Mouse (Mus musculus) lung, postnatal 25 days (tissue): ENCODE measurements around the gene Copa.

ENCODE experiments used
- DNase-seq: peaks from one replicate; pipeline ENCODE4 v3.0.0; 2022; ENCODE audit warnings: low spot score

The Copa gene

DNA sequence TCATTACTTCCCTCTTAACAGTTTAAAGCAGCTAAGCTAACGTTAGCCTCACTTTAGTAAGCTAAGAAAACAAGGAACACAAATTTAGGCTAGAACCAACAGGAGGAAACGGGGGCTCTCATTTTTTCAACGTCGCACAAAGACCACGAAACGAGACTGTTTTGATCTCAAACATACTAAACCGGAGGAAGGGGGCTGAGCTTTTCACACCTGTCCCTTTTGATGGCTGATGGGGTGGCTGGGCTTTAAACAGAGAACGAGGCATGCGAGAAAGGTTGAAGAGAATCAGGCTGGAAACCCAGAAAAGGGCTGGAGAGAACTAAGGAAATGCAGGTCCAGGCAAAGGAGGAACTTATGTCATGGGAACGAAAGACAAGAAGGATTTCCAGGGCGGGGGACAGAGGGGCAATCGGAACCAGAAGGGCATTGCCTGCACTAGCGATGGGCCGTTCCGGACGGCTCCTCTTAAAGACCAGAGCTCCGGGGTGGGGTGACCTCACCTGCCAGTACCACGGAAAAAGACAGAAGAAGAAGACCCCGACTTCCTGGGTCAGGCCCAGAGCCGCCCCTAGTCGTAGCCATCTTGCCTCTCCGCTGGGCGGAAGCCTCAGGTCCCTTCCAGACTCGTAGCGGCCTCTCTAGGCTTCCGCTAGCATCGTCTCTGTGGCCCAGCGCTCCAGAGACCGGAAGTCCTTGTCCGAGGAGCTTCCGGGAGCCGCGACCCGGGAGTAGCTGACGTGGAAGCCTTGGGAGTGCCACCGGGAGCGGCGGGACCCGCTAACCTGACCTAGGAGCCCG lies at the start of gene Copa, which contains the start of gene Ncstn:
Gene Copa, plus strand, starts transcription at position 429 of the 798 bp plus-strand sequence.
Gene Ncstn, minus strand, starts transcription at position 695 of the 798 bp plus-strand sequence.
- DNase-seq: peak; percentile 96

- no peak for DNase-seq
Measured at GRCm38 (mm10) chr1:172046410-172046809, 35.9 kb upstream of the Copa start.

- DNase-seq: peak; percentile 58
Measured at GRCm38 (mm10) chr1:172046938-172047337, 35.4 kb upstream of the Copa start.

DNA sequence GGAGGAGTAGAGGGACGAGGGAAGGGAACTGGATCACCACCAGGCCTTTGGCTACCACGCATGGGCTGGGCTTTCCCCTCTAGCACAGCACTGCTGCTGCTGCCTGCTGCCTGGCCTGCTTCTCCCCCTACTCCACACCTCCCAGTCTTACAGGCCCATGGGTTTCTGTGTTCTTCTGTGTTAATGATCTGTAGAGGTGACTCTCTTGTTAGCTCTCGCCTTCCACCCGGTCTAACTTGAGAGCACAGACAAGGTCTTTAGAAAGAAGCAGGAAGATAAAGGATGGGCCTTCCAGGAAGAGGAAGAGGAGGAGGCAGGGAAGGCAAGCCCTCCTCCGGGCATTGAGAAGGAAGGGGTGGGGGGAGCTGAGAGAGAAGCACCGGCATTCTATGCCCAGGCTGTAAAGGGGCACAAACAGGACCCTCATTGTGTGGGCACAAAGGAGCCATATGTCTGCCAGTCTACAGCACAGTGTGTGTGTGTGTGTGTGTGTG lies 34.0 kb upstream of the Copa start:
- DNase-seq: no peak

DNA sequence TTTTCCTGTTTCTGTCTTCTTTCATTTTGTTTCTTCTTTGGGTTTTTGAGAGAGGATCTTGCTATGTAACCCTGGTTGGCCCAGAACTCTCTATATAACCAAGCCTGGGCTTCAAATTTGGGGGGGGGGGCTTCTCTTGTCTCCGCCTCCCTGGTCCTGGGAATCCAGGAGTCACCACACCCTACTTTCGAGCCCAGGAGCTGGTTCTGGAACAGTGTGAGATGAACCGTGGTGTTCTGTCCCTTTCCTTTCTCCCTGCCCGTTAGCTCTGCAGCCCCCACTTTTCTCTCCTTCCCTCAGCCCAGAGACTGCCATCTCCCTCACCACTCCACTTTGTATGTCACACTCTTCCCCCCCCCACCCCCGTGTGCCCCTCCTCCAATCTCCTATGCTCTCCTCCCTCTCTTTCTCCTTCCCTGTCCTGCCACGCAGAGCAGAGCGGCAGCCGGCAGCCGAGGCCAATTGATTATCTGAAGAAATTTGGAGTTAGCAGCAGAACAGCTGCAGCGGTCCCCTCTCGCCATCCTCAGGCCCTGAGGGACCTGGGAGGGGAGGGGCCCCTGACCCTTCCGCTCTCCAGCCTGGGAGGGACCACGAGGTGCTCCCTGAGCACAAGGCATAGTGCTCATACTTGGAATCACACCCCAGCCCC lies 33.1 kb upstream of the Copa start:
- no peak for DNase-seq

- DNase-seq: no peak
Measured at GRCm38 (mm10) chr1:172052766-172053279, 29.5 kb upstream of the Copa start.

GRCm38 (mm10) chr1:172053541-172054440 lies 28.5 kb upstream of the Copa start:
- no peak for DNase-seq

- no peak for DNase-seq
Measured at GRCm38 (mm10) chr1:172056251-172056650, 26.1 kb upstream of the Copa start.

GRCm38 (mm10) chr1:172057491-172057921 lies 24.8 kb upstream of the Copa start, which contains the start of gene Nhlh1:
TSS of gene Nhlh1 (minus strand) at chr1:172057573.
- no peak for DNase-seq

GRCm38 (mm10) chr1:172058321-172058720 lies 24.0 kb upstream of the Copa start:
- DNase-seq: no peak

DNA sequence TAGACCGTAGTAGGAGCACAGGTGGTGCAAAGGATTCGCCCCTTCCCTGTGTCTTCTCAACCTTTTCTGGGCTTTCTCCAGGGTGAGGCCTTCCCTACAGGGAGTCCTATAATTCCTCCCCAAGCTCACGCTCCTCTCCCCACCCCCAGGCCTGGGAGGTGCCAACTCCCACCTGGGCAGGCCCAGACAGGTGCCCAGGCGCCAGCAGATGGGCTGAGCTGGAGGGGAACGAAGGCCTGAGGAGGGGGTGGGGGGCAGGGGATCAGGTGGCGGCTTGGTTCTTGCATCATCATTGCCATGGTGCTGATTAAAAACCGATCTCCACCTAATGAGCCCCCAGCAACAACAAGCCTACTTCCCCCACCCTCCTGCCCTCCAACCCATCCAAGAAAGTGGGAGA lies 23.5 kb upstream of the Copa start:
- DNase-seq: no peak

DNA sequence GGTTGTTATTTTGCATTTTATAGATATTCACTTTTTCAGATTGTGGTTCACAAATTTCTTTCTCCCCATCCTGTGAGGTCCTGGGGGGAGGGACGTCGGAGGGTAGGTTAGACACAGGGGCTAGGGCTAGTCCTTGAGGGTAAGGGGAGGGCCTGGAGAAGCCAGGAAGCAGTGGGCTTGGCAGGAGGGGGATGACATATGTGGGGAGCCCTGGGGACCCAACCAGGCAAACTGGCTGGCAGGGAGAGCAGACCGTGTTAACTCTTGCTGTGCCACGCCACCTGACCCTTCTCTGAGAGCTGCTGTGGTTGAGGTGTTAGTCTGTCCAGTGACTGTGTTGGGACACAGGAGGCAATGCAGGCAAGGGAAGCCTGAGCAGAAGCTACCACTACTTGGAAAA lies 21.7 kb upstream of the Copa start:
- DNase-seq: no peak

DNA sequence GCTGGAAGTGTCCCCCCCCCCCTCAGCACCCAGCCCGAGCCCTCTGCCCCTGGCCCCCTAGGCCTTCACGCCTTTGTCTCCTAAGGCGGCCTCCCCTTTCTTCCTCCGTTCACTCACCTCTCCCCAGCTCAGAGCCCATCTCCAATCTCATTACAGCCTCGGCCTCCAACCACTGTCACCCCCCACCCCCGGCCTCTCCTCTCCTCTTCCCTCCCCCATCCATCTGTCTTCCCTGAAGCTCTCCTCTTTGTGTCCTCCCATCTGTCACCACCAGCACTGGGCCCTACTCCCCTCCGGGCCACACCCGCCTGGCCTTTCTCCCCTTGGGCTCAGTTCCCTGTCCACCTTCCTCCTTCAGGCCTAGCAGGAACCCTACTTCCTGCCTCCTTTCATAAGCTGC lies 21.1 kb upstream of the Copa start:
- no peak for DNase-seq

DNA sequence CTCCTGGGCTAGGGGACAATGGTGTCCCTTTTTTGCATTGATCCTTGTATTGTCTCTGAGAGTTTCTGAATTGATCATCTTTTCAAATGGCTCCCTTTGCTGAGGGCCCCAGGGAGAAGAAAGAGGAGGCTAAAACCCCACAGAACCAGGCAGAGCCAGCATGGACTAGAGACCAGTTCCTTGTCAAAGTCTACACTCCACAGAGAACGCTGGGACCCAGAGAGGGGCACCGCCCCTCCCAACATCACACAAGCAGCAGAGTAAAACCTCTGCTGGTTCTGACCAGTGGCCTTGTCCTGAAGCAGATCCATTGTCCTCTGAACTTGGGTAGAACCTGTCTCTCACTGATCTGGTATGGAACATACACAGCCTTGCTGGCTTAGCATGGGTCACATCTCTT lies 20.2 kb upstream of the Copa start:
- DNase-seq: no peak

DNA sequence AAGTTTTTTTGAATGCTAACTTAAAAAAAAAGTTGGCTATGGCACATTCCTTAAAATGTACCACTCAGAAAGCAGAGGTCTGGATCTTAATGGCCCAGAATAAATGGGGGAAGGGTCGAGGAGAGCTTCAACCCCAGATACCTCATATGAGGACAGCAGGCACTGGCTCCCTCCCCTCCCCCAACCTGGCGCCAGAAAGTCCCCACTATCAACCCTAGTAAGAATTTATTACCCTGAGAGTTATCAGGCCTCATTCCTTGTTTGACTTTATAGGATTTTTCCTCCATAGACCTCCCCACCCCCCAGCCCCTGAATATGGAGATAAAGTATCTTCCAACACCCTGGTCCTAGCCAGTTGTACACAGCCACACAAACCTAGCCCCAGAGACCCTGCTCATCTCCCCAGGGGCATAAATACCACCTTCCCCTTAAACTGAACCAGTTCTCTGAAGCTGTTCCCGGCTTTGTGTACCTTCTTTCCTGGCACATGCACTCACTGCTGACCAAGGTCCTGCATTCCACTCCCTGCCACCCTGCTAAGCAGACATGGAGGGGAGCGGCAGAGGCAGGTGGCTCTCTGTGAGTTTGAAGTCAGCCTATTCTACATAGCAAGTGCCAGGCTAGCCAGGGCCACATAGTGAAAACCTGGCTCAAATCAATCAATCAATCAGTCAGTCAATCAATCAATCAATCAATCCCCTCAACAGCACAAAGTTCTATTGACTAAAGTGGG lies 18.9 kb upstream of the Copa start:
- no peak for DNase-seq

DNA sequence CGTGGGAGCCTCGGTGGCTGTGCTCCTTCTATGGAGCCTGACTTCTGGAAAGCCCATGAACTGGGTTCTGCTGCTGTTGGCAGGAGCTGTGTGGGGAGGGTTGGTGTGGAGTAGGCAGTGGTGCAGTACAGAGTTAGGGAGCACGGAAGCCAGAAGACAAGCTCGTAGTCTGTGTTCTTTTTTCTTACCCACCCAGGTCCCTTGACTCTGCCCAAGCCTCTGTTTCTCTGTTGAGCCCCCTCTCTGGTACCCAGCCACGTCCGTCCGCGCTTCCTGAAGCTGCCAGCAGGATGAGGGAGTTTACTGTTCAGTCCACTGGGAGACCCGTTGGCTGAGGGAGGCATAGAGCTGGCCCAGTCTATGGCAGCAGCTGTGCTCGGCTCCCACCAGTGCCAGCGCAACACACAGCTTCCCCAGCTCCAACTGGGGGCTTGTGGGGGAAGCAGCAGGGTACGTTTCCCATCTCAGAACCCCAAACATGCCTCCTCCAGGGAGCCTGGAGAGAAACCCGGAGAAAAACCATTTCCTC lies 17.7 kb upstream of the Copa start:
- DNase-seq: no peak

GRCm38 (mm10) chr1:172070227-172070626 lies 12.1 kb upstream of the Copa start:
- DNase-seq: no peak

DNA sequence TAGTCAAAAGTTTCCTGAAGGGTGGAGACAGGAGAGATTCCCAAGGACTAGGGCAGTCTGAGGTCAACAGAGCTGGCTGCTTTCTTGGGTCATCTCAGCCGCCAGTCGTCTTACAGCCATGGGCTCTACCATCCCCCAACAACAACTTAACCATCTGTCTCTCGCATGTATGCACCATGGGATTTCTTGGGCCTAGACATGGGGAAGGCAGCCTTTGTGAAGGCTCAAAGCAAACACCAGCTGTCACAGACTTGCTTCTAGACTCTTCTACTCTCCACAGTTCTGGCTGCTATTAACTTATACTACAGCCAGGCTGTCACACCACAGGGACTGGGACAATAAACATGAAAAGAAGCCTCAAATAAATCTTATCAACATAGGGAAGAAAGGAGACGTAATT lies 10.8 kb upstream of the Copa start:
- no peak for DNase-seq

DNA sequence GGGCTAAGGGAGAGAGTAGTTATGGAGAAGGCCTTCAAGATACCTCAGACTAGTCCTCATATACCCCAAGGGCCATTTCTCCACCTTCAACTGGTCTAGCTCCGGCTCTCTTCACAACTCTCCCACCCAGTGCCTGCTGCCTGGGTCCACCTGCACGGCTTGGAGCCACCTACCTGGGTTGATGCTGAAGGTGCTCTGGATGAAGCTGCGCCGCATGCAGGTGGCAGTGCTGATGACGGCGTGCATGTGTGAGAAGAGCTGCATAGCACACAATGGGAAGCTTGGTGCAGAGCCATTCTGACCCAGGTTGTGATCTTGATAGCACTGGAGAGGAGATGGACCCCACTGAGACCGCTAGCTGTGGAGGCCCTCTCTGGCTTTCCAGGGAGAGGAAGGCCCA lies 9.7 kb upstream of the Copa start:
- DNase-seq: no peak

DNA sequence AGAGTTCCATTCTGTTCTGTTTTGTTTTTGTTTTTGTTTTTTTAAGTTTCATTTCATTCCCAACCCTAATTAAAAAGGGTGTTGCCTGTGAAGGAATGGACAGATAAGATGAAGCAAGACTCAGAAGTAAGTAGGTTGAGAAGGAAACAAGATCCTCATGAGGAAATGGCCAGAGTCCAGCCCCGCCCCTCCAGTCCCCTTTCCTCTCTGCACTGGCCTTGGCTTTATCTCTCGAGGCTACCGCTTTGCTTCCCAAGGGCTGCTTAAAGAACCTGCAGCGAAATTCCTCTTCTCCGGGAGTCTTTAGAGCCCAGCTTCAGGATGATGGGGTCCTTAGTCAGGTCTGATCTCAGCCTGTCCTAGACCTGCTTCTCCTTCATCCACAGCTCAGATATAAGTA lies 4.3 kb upstream of the Copa start:
- DNase-seq: no peak

GRCm38 (mm10) chr1:172082899-172083445 lies 643 bp downstream of the Copa start:
- no peak for DNase-seq
